Mouse (Mus musculus) hindbrain, embryonic 11.5 days (tissue): ENCODE data around the gene Zdhhc11. TPM values are rescaled to one million over a fixed set of nuclear protein-coding genes. Genes with fewer than 3 reads are reported as not detected.

ENCODE experiments used
- ATAC-seq: fragments of 200-750 bp; cut with Nextera tagmentation; 2 replicates; pipeline ENCODE4 v1.8.0; 2017; ENCODE audit warnings: mild to moderate bottlenecking, moderate TSS enrichment, moderate library complexity; ENCODE audit not compliant: low FRiP score
- DNase-seq: peaks from one replicate; pipeline ENCODE4 v3.0.0-alpha.2; 2015; ENCODE audit warnings: low spot score
- H3K27ac ChIP-seq: fragments of 300-500 bp; sonication (generic); 2 replicates; pipeline ENCODE4 v1.5.1; 2014; ENCODE audit warnings: mild to moderate bottlenecking, low read depth, low read length
- H3K27me3 ChIP-seq: fragments of 300-500 bp; sonication (generic); 2 replicates; pipeline ENCODE4 v1.6.1; 2014; ENCODE audit warnings: mild to moderate bottlenecking, low read length, moderate library complexity, mixed read lengths; ENCODE audit not compliant: control insufficient read depth, insufficient read depth
- H3K36me3 ChIP-seq: fragments of 300-500 bp; sonication (generic); 2 replicates; pipeline ENCODE4 v1.6.1; 2014; ENCODE audit warnings: mild to moderate bottlenecking, low read length, moderate library complexity, mixed read lengths; ENCODE audit not compliant: control insufficient read depth, insufficient read depth
- H3K4me1 ChIP-seq: fragments of 300-500 bp; sonication (generic); replicated peaks from 2 replicates; pipeline ENCODE4 v1.6.1; 2014; ENCODE audit warnings: low read length, mixed read lengths; ENCODE audit not compliant: control insufficient read depth, insufficient read depth
- H3K4me2 ChIP-seq: fragments of 300-500 bp; sonication (generic); replicated peaks from 2 replicates; pipeline ENCODE4 v1.6.1; 2014; ENCODE audit warnings: mild to moderate bottlenecking, low read depth, low read length
- H3K4me3 ChIP-seq: fragments of 300-500 bp; sonication (generic); 2 replicates; pipeline ENCODE4 v1.5.1; 2014; ENCODE audit warnings: low read depth, low read length
- H3K9ac ChIP-seq: fragments of 300-500 bp; sonication (generic); 2 replicates; pipeline ENCODE4 v1.6.1; 2014; ENCODE audit warnings: low read depth, low read length
- H3K9me3 ChIP-seq: fragments of 300-500 bp; sonication (generic); 2 replicates; pipeline ENCODE4 v1.6.1; 2016; ENCODE audit warnings: low read length; ENCODE audit not compliant: control insufficient read depth
- WGBS: fragments of 180-500 bp; shearing (Covaris S2); extraction: QIAGEN DNeasy Blood & Tissue Kit; methylation state at CpG from one replicate; pipeline ENCODE4 v1.1.7; 2014; 5-methylcytosine and 5-hydroxymethylcytosine counted together
- polyA plus RNA-seq: library from polyadenylated mRNA; unstranded; fragments of >200 nt; fragmentation: Nextera tagmentation; extraction: Ambion mirVana; gene quantifications from 2 replicates; pipeline ENCODE4 v1.2.1, GENCODE M21; 2014

Gene Zdhhc11
- polyA plus RNA-seq, 1 experiment from 2014 or later: not detected

DNA sequence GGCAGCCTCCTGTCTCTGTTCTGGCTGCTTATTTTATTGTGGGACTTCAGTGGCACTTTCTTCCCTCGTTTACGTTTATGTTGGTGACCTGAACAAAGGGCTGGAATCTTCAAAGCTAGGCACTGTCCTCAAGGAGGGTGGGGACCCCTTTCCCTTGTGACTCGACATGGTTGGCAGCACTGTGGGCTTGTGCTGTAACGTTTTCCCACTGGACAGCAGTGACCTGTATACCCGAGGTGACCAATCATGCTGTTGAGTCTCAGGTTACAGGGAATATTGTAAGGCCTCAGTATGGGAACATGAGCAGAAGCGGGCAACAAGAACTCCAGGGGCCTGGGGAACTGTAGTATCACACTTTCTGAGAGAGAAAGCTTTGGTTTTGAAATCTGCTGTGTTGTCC, 9.0 kb upstream of the Zdhhc11 start:
- H3K9me3 ChIP-seq: no peaks in the 10 kb centered on the region
- H3K4me3 ChIP-seq: no peak overlapping the region
- H3K36me3 ChIP-seq: peaks cover 2% of the 10 kb centered on the region; the same call in 1 of the 2 replicates
- no peaks in the 10 kb centered on the region for H3K4me1 ChIP-seq
- H3K4me2 ChIP-seq: no peak overlapping the region
- H3K9ac ChIP-seq: no peak overlapping the region
- ATAC-seq (no peak), DNase-seq (no peak)
- 74% methylated on average over 6 of the region's 6 CpGs for WGBS
- H3K27me3 ChIP-seq: no peaks in the 10 kb centered on the region
- H3K27ac ChIP-seq: no peak overlapping the region

- 93% methylated on average over 5 of the region's 5 CpGs for WGBS
- Histone ChIP-seq H3K36me3 (peaks cover 2% of the 10 kb centered on the region; the same call in 1 of the 2 replicates), H3K27me3 (no peaks in the 10 kb centered on the region), H3K9ac (no peak overlapping the region), H3K27ac (no peak overlapping the region), H3K4me2 (no peak overlapping the region), H3K9me3 (no peaks in the 10 kb centered on the region), H3K4me1 (no peaks in the 10 kb centered on the region), H3K4me3 (no peak overlapping the region)
- DNase-seq (no peak), ATAC-seq (no peak)
Measured at GRCm38 (mm10) chr13:73955531-73955930, 8.1 kb upstream of the Zdhhc11 start.

GRCm38 (mm10) chr13:73960117-73960652, 3.5 kb upstream of the Zdhhc11 start:
- Histone ChIP-seq H3K27ac (no peak overlapping the region), H3K4me2 (no peak overlapping the region), H3K9ac (no peak overlapping the region), H3K27me3 (no peaks in the 10 kb centered on the region), H3K9me3 (no peaks in the 10 kb centered on the region), H3K36me3 (no peaks in the 10 kb centered on the region), H3K4me3 (no peak overlapping the region), H3K4me1 (no peaks in the 10 kb centered on the region)
- no peak for ATAC-seq
- 93% methylated on average over 10 of the region's 10 CpGs for WGBS
- DNase-seq: no peak

DNA sequence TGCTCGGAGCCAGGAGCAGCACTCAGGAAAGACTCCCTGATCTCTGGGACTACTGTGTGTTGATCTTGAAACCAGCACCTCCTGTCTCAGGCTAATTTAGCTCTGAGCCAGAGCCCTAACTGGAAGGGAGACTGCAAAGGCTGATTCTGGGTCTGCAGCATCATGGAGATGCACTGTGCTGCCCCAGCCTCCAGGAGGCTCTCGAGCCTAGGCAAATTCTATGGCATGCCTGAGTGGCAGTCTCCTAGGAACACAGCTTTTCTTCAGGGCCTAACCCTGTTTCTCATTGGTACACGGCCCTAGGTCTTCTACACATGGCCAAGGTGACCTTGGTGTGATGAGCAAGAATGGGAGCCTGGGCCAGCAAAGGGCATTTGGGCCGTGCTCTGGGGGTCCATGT, 2.5 kb upstream of the Zdhhc11 start:
- H3K9ac ChIP-seq: no peak overlapping the region
- no peak overlapping the region for H3K4me3 ChIP-seq
- ATAC-seq: no peak
- H3K27ac ChIP-seq: no peak overlapping the region
- H3K4me1 ChIP-seq: no peaks in the 10 kb centered on the region
- H3K36me3 ChIP-seq: no peaks in the 10 kb centered on the region
- H3K27me3 ChIP-seq: no peaks in the 10 kb centered on the region
- 79% methylated on average over 4 of the region's 4 CpGs for WGBS
- no peaks in the 10 kb centered on the region for H3K9me3 ChIP-seq
- no peak overlapping the region for H3K4me2 ChIP-seq
- DNase-seq: no peak

DNA sequence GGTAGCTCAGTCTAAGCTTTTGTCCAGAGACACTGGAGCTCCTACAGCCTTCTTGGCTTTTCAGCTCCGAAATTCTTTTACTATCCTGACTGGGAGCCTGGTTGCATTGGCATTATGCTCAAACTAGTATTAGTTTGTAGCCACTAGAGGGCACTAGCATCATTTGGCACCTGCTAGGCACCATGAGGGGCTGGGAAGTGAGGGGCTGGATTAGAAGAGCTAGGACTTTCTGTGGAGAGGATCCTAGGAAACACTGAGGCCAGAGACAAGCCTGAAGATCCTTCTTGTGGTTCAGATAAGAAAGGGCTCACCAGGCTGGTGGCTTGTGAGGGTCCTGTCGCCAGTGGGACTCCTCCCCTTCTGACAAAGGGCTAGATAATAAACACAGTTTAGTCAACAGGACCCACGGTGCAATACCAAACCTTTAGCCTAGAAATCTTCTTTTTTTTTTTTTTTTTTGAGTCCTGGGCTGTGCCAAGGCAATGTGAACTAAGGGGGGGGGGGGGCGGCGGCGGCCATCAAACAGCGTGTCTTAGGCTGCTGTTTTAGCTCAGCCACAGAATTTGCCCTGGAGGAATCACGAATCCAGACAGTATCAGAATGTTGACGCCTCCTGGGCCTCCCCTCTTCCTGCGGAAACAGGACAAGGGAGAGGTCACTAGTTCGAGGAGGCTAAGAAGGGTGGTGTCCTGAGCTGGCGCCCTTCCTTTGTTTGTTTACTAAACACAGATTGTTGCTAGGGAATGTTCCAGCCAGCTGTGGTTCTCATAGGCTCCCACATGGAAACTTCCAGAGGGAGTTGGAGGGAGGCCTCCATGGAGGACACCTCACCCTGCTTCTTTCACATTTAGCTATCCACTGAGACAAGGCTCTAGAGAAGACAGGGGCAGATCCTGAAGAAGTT, 7.1 kb downstream of the Zdhhc11 start:
- peak; percentile 80 for DNase-seq
- H3K4me1 ChIP-seq: no peaks in the 10 kb centered on the region
- H3K27ac ChIP-seq: no peak overlapping the region
- no peaks in the 10 kb centered on the region for H3K9me3 ChIP-seq
- H3K36me3 ChIP-seq: no peaks in the 10 kb centered on the region
- no peak overlapping the region for H3K4me3 ChIP-seq
- no peak overlapping the region for H3K4me2 ChIP-seq
- H3K27me3 ChIP-seq: no peaks in the 10 kb centered on the region
- no peak overlapping the region for H3K9ac ChIP-seq
- WGBS: 51% methylated on average over 12 of the region's 12 CpGs
- peak; percentile 69; the same call in 1 of the 2 replicates for ATAC-seq

DNA sequence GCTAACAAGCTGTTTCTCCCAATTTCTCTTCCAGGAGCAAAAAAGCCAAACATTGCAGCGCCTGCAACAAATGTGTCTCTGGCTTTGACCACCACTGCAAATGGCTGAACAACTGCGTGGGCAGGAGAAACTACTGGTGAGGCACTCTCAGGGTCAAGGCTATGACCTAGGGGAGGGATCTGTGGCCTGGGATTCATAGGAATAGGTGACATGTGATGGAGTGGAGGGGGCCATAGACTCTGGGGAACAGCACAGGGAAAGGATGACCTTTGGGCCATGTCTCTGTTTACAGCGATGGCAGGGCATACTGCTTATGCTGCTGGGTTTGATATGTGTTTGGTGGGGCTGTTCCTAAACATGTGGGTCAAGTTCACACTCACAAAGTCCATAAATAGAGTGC, 10.9 kb downstream of the Zdhhc11 start:
- no peak overlapping the region for H3K4me2 ChIP-seq

GRCm38 (mm10) chr13:73976935-73977334, 13.3 kb downstream of the Zdhhc11 start:
- WGBS: 87% methylated on average over 5 of the region's 5 CpGs
- Histone ChIP-seq H3K4me2 (no peak overlapping the region), H3K4me1 (no peaks in the 10 kb centered on the region), H3K27me3 (no peaks in the 10 kb centered on the region), H3K4me3 (no peak overlapping the region), H3K27ac (no peak overlapping the region), H3K9ac (no peak overlapping the region), H3K36me3 (no peaks in the 10 kb centered on the region), H3K9me3 (no peaks in the 10 kb centered on the region)
- ATAC-seq (no peak), DNase-seq (no peak)

More for the DNA sequence above, 10.9 kb downstream of the Zdhhc11 start:
- no peak for DNase-seq
- ATAC-seq: no peak
- Histone ChIP-seq H3K4me3 (no peak overlapping the region), H3K9ac (no peak overlapping the region), H3K36me3 (no peaks in the 10 kb centered on the region), H3K4me1 (no peaks in the 10 kb centered on the region), H3K27ac (no peak overlapping the region), H3K27me3 (no peaks in the 10 kb centered on the region), H3K9me3 (no peaks in the 10 kb centered on the region)
- 92% methylated on average over 3 of the region's 3 CpGs for WGBS

GRCm38 (mm10) chr13:73990325-73990724, 26.7 kb downstream of the Zdhhc11 start:
- DNase-seq (no peak), ATAC-seq (no peak)
- Histone ChIP-seq H3K36me3 (no peaks in the 10 kb centered on the region), H3K9ac (no peak overlapping the region), H3K27me3 (no peaks in the 10 kb centered on the region), H3K4me3 (no peak overlapping the region), H3K4me1 (no peaks in the 10 kb centered on the region), H3K4me2 (no peak overlapping the region), H3K27ac (no peak overlapping the region), H3K9me3 (no peaks in the 10 kb centered on the region)
- WGBS: 86% methylated on average over 5 of the region's 5 CpGs

- no peaks in the 10 kb centered on the region for H3K4me1 ChIP-seq
- H3K9ac ChIP-seq: no peak overlapping the region
- no peaks in the 10 kb centered on the region for H3K36me3 ChIP-seq
- no peak overlapping the region for H3K4me3 ChIP-seq
- H3K27ac ChIP-seq: no peak overlapping the region
- 80% methylated on average over 2 of the region's 2 CpGs for WGBS
- DNase-seq (no peak), ATAC-seq (no peak)
- no peak overlapping the region for H3K4me2 ChIP-seq
- H3K9me3 ChIP-seq: no peaks in the 10 kb centered on the region
- H3K27me3 ChIP-seq: no peaks in the 10 kb centered on the region
Measured at GRCm38 (mm10) chr13:73990761-73991160, 27.1 kb downstream of the Zdhhc11 start.
